Comparison of ENCODE assay signal across 8 mouse cellular contexts in genomic region chr2:155538463-155539057, GRCm38 (mm10). TPM values are rescaled to one million over a fixed set of nuclear protein-coding genes. Genes with fewer than 3 reads are reported as not detected.
DNase-seq lines count a peak whose midpoint lies in the region; ATAC-seq and TF ChIP-seq lines count a peak whose summit lies in the region.
"Not testable (repeated sequence)": the region's sequence is repeated elsewhere in the genome, so short reads cannot be mapped to it uniquely, and the experiment has no call there.

No protein-coding gene starts in this region.

- not testable (repeated sequence) for H3K27me3 ChIP-seq in heart, embryonic 13.5 days (replicated peaks); intestine, postnatal 0 days (replicated peaks; ENCODE audit: control insufficient read depth, insufficient read depth, low read length); liver, embryonic 12.5 days (replicated peaks); liver, postnatal 0 days (ENCODE audit: insufficient read depth, low read length); thymus, adult 2 months (ENCODE audit: control insufficient read depth, insufficient read depth, low read length)

- not testable (repeated sequence) for H3K36me3 ChIP-seq in heart, embryonic 13.5 days; intestine, postnatal 0 days (ENCODE audit: control insufficient read depth, insufficient read depth); liver, embryonic 12.5 days; liver, postnatal 0 days (replicated peaks; ENCODE audit: insufficient read depth, low read length); thymus, adult 2 months (ENCODE audit: control insufficient read depth, insufficient read depth, low read length)

- not testable (repeated sequence) for H3K4me1 ChIP-seq in brown adipose tissue, adult 24 weeks (ENCODE audit: control insufficient read depth, insufficient read depth, insufficient read length, low read length); intestine, postnatal 0 days (replicated peaks; ENCODE audit: control insufficient read depth, insufficient read depth, low read length); liver, postnatal 0 days (ENCODE audit: insufficient read depth); thymus, adult 2 months (replicated peaks; ENCODE audit: control insufficient read depth, insufficient read depth, low read length)
- peaks cover 20% of the 10 kb centered on the region for H3K4me1 ChIP-seq in heart, embryonic 13.5 days
- peaks cover 20% of the 10 kb centered on the region for H3K4me1 ChIP-seq in liver, embryonic 12.5 days

- ATAC-seq in heart, embryonic 13.5 days (ENCODE audit: extremely low read depth, insufficient number of reproducible peaks, low FRiP score, low TSS enrichment), result not testable (repeated sequence)
- ATAC-seq in intestine, postnatal 0 days, result 0 out of 2 replicates have a peak, but pooled peaks have one; percentile 31
- ATAC-seq in liver, embryonic 12.5 days, result peak; percentile 63
- peak; percentile 78 for ATAC-seq in liver, postnatal 0 days

- H3K9me3 ChIP-seq in heart, embryonic 13.5 days; intestine, postnatal 0 days (ENCODE audit: control insufficient read depth); liver, embryonic 12.5 days (replicated peaks); liver, postnatal 0 days (ENCODE audit: low read length): not testable (repeated sequence)

- H3K9ac ChIP-seq in heart, embryonic 13.5 days; intestine, postnatal 0 days (ENCODE audit: low read depth, low read length); liver, postnatal 0 days (replicated peaks): not testable (repeated sequence)
- H3K9ac ChIP-seq in liver, embryonic 12.5 days, result 0 out of 2 replicates have a peak overlapping the region, but pooled peaks have one; percentile 22

- 78% methylated on average over 19 of the region's 19 CpGs for WGBS in heart, embryonic 13.5 days
- WGBS in intestine, postnatal 0 days, result 80% methylated on average over 14 of the region's 19 CpGs
- 75% methylated on average over 19 of the region's 19 CpGs for WGBS in liver, embryonic 12.5 days (ENCODE audit: insufficient replicate concordance)
- WGBS in liver, postnatal 0 days (ENCODE audit: insufficient replicate concordance), result 76% methylated on average over 14 of the region's 19 CpGs
- 73% methylated on average over 19 of the region's 19 CpGs for WGBS in thymus, adult 2 months

- not testable (repeated sequence) for TF ChIP-seq CTCF in intestine, postnatal 0 days (IDR thresholded peaks at IDR 0.05; ENCODE audit: low read depth); liver, postnatal 0 days (IDR thresholded peaks at IDR 0.05; ENCODE audit: low read depth); thymus, adult 2 months (IDR thresholded peaks at IDR 0.05; ENCODE audit: borderline replicate concordance, control insufficient read depth, extremely low read depth, insufficient read depth, low read length, poor library complexity)

- TF ChIP-seq POLR2A in thymus, adult 2 months (IDR thresholded peaks at IDR 0.05; ENCODE audit: control insufficient read depth, extremely low read depth, insufficient read depth, low read length, poor library complexity), result not testable (repeated sequence)

- not testable (repeated sequence) for TF ChIP-seq EP300 in liver, postnatal 0 days (IDR thresholded peaks at IDR 0.05; ENCODE audit: low read depth)

- peak overlapping the region; percentile 13; the same call in 1 of the 2 replicates for H3K27ac ChIP-seq in brown adipose tissue, adult 24 weeks (replicated peaks; ENCODE audit: low read depth, low read length)
- H3K27ac ChIP-seq in heart, embryonic 13.5 days (replicated peaks); intestine, postnatal 0 days (ENCODE audit: low read depth, low read length): not testable (repeated sequence)
- H3K27ac ChIP-seq in liver, embryonic 12.5 days, result peak overlapping the region; percentile 12; the same call in 1 of the 2 replicates
- H3K27ac ChIP-seq in liver, postnatal 0 days (ENCODE audit: low read depth), result peak overlapping the region; percentile 44
- H3K27ac ChIP-seq in thymus, adult 2 months (ENCODE audit: control insufficient read depth, insufficient read depth, low read length), result peak overlapping the region; percentile 92

- 0 out of 2 replicates have a peak overlapping the region, but pooled peaks have one; percentile 18 for H3K4me2 ChIP-seq in heart, embryonic 13.5 days
- not testable (repeated sequence) for H3K4me2 ChIP-seq in intestine, postnatal 0 days (replicated peaks; ENCODE audit: low read depth); liver, postnatal 0 days (ENCODE audit: low read depth, low read length)
- peak overlapping the region; percentile 32 for H3K4me2 ChIP-seq in liver, embryonic 12.5 days

- peak overlapping the region; percentile 48 for H3K4me3 ChIP-seq in brown adipose tissue, adult 24 weeks (ENCODE audit: insufficient read depth, low read depth, low read length)
- peak overlapping the region; percentile 22 for H3K4me3 ChIP-seq in heart, embryonic 13.5 days
- not testable (repeated sequence) for H3K4me3 ChIP-seq in intestine, postnatal 0 days (ENCODE audit: low read depth, low read length)
- H3K4me3 ChIP-seq in liver, embryonic 12.5 days, result peak overlapping the region; percentile 35
- peak overlapping the region; percentile 25; the same call in 1 of the 2 replicates for H3K4me3 ChIP-seq in liver, postnatal 0 days (ENCODE audit: low read depth, low read length)
- H3K4me3 ChIP-seq in thymus, adult 2 months (ENCODE audit: control insufficient read depth, insufficient read depth, low read length), result peak overlapping the region; percentile 48

- DNase-seq in CD4-positive, CD25-positive, alpha-beta regulatory T cell, adult 2 months (ENCODE audit: low read depth, low spot score), result peak; percentile 22
- not testable (repeated sequence) for DNase-seq in liver, postnatal 0 days; thymus, adult 2 months
- peak; percentile 48 for DNase-seq in naive thymus-derived CD4-positive, alpha-beta T cell, adult 2 months (ENCODE audit: low read depth)

RNA-seq across cellular contexts. Expression of gene Ggt7, which starts 20.5 kb away (rescaled TPM):
- polyA plus RNA-seq in brown adipose tissue, adult 24 weeks (2012; ENCODE audit: insufficient read depth, insufficient read length, missing spikeins), result not detected in 2 replicates
- 2.0 and 3.1 TPM in 2 replicates for polyA plus RNA-seq in heart, embryonic 13.5 days (2015; fragmentation: Nextera tagmentation; extraction: Ambion mirVana)
- 2.6 and 2.7 TPM in 2 replicates for polyA plus RNA-seq in intestine, postnatal 0 days (2015; fragmentation: Nextera tagmentation; extraction: Ambion mirVana)
- polyA plus RNA-seq in liver, embryonic 12.5 days (2016; fragmentation: Nextera tagmentation; extraction: Ambion mirVana), result 0.54 and 0.86 TPM in 2 replicates
- 0.22 and 0.25 TPM in 2 replicates for polyA plus RNA-seq in liver, postnatal 0 days (2015; fragmentation: Nextera tagmentation; extraction: Ambion mirVana)
- polyA plus RNA-seq in thymus, adult 2 months (2012; rRNA removed), result 35.1 and 42.8 TPM in 2 replicates

RNA-seq across cellular contexts. Expression of gene Acss2, which starts 20.8 kb away (rescaled TPM):
- 514 and 528 TPM in 2 replicates for polyA plus RNA-seq in brown adipose tissue, adult 24 weeks (2012; ENCODE audit: insufficient read depth, insufficient read length, missing spikeins)
- 13.1 and 14.4 TPM in 2 replicates for polyA plus RNA-seq in heart, embryonic 13.5 days (2015; fragmentation: Nextera tagmentation; extraction: Ambion mirVana)
- polyA plus RNA-seq in intestine, postnatal 0 days (2015; fragmentation: Nextera tagmentation; extraction: Ambion mirVana), result 8.4 and 9.5 TPM in 2 replicates
- 25.1 and 27.1 TPM in 2 replicates for polyA plus RNA-seq in liver, embryonic 12.5 days (2016; fragmentation: Nextera tagmentation; extraction: Ambion mirVana)
- 7.5 and 8.2 TPM in 2 replicates for polyA plus RNA-seq in liver, postnatal 0 days (2015; fragmentation: Nextera tagmentation; extraction: Ambion mirVana)
- polyA plus RNA-seq in thymus, adult 2 months (2012; rRNA removed), result 56.0 and 59.8 TPM in 2 replicates

RNA-seq across cellular contexts. Expression of gene Gss, which starts 54.0 kb away (rescaled TPM):
- 15.7 and 25.5 TPM in 2 replicates for polyA plus RNA-seq in brown adipose tissue, adult 24 weeks (2012; ENCODE audit: insufficient read depth, insufficient read length, missing spikeins)
- polyA plus RNA-seq in heart, embryonic 13.5 days (2015; fragmentation: Nextera tagmentation; extraction: Ambion mirVana), result 24.2 and 25.6 TPM in 2 replicates
- 210 and 219 TPM in 2 replicates for polyA plus RNA-seq in intestine, postnatal 0 days (2015; fragmentation: Nextera tagmentation; extraction: Ambion mirVana)
- polyA plus RNA-seq in liver, embryonic 12.5 days (2016; fragmentation: Nextera tagmentation; extraction: Ambion mirVana), result 64.0 and 64.1 TPM in 2 replicates
- 48.9 and 49.3 TPM in 2 replicates for polyA plus RNA-seq in liver, postnatal 0 days (2015; fragmentation: Nextera tagmentation; extraction: Ambion mirVana)
- polyA plus RNA-seq in thymus, adult 2 months (2012; rRNA removed), result 20.6 and 23.2 TPM in 2 replicates
